Mouse (Mus musculus) T-helper 17 cell (primary cell): ENCODE data around the gene Sp2.

Experiments
- in situ Hi-C, 2 experiments: fragments of 300-600 bp; cut with MboI, MseI; formaldehyde crosslinking; loops; 1 replicate in 1 of 2; 2 replicates in 1 of 2; pipeline ENCODE4 v1.15.1; 2025; ENCODE audit warnings: high pct_unique_total_duplicates in 2 of 2

Gene Sp2

DNA sequence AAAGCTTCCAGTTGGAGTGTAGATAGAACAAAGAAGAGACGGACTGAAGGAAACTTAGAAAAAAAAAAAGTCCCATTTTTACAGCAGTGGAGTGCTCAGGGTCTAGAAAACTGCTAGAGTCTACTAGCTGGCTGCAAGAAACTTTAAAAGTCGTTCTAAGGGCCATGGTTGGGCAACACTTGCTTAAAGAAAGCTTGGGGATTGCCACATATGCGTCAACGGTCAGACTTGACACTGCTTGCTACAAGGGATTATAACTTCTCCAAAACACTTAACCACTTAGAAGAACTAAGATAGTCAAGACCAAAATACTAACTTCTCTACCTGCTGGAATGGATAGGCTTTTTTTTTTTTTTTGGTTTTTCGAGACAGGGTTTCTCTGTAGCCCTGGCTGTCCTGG lies 7.9 kb downstream of the Sp2 start:
- in situ Hi-C loops = no loop called here

DNA sequence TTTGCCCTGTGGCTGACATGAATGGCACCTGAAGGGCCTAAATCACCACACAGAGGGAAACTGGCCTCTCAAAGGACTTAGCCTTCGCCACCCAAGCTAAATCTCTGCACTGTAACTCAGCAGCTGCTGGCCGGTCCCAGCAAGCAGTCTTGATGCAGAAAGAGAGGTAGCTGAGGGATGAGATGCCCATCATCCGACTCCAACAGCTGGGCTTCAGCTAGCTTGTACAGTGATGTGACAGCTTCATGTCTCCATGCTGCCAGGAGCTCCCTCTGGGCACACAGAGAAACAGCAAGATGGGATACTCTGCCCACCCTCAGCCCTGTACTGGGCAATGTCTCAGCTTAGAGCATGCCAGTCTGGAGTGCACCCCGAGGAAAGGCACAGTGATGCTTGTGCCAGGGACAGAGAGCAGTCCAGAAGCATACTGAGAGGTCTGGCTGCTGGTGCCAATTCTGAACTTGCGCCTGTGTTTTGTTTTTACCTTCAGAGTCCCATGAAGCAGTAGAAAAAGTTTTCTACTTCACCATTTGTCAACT lies 9.3 kb downstream of the Sp2 start:
- in situ Hi-C loops = no loop called here

DNA sequence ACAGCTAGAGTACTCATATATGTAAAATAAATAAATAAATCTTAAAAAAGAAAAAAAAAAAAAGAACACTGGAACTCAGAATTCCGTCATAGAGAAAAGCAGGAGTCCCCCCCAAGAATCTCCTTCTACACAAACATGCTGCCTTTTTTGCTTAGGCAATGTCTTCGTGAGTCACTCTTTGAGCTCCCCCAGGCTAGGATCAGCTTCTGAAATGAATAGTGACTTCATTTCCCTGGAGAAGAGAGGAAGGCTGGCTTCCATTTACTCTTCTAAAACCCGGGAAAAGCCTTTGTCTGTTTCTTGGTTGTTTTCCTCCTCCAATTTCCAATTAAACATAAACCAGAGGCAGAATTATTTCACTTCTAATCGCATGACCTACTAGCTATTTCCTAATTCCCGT lies 9.9 kb downstream of the Sp2 start:
- in situ Hi-C loops = no loop called here

DNA sequence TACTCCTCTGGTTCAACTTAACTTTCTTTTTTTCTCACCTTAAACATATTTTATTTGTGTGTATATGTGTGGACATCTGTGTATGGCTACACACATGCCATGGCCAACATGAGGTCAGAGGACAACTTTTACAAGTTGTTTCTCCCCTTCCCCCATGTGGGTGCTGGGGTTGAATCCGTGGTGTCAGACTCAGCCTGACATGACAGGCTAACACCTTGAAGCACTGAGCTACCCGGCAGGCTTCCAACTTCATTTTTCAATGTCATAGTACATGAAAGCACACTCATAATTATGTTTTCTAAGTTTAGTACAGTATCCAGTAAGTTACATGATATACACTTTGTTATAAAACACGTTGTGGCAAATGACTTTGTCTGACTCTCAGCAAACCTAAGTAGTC lies 12.4 kb downstream of the Sp2 start:
- in situ Hi-C loops = no loop called here

- in situ Hi-C loops = no loop called here
Measured at GRCm38 (mm10) chr11:96969746-96970145, 13.0 kb downstream of the Sp2 start.

- in situ Hi-C loops = no loop called here
Measured at GRCm38 (mm10) chr11:96969280-96969722, 13.5 kb downstream of the Sp2 start.

DNA sequence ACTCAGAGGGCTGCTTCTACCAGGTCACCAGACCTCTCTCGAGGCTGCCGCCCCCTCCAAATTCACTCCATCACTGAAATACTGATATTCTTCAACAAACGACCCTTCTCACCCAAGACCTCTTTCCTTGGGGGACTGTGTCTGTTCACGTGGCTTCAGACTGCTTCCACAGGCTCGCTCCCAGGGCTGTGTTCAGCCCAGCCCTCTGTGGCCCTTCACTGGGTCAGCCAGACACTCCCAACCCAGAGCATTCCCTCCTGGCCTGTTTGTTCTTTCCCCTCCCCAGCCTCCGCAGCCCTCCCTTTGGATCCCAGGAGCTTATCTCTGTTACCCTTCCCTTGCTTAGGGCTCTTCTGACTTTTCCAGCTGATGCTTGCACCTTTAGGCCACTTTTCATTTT lies 14.3 kb downstream of the Sp2 start:
- in situ Hi-C loops = no loop called here

- in situ Hi-C loops = no loop called here
Measured at GRCm38 (mm10) chr11:96967544-96968269, 15.1 kb downstream of the Sp2 start.

GRCm38 (mm10) chr11:96966914-96967543 lies 15.7 kb downstream of the Sp2 start:
- in situ Hi-C loops = no loop called here

- in situ Hi-C loops = no loop called here
Measured at GRCm38 (mm10) chr11:96966172-96966571, 16.6 kb downstream of the Sp2 start.

DNA sequence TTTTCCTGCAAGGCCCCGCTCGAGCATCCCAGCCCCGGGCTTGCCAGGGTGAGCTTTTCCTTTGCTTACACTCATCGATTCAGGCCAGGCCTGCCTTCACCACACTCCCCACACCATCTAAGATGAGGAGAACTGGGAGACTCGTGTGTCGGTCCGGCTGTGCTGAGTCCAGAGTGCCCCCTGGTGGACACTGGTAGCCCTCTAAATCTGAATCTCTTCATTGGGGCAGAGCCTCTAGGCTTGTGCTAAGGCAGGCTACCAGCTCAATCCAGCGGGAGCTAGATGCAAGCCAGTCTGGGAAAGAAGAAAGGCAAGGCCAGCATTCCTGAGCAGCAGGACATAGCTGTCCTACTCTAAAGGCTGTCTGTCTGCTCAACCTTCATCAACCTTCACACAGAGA lies 19.2 kb downstream of the Sp2 start:
- in situ Hi-C loops = no loop called here

GRCm38 (mm10) chr11:96957061-96957805 lies 25.5 kb downstream of the Sp2 start:
- in situ Hi-C loops = no loop called here

DNA sequence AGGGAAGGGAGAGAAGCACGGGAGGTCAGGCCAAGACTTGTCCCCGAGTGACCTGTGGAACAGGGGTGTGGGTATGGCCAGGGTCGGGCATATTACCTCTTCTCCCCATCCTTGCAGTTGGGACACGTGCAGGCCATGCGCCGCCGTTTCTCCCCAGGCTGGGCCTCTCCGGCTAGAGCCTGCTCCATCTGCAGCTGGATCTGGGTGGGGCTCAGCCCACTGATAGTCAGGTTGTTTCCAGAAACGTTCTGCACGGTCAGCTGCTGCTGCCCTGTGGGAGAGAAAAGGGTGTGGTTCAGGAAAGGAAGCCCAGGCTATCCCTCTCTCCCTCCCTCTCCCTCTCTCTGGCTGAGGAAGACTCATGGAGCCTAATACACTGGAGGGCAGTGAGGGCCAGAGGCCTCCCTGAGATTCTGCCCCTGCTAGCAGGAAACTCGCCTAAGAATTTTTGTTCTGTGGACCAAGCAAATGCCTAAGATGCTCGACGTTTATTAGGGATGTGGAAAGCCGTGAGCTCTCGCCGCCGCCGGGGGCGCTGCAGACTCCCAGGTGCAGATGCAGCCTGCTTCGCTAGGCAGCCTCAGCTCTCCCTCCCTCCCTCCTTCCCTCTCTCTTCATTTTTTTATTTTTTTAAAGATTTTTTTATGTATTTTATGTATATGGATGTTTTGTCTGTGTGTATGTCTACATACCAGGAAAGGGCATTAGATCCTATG lies 26.6 kb downstream of the Sp2 start:
- in situ Hi-C loops = no loop called here

GRCm38 (mm10) chr11:96955094-96955493 lies 27.7 kb downstream of the Sp2 start:
- in situ Hi-C loops = no loop called here

GRCm38 (mm10) chr11:96952896-96953295 lies 29.9 kb downstream of the Sp2 start:
- in situ Hi-C loops = loop anchor here in 1 of 2 experiments (5.0 kb wide), 1 partner anchor 86 kb away; no protein-coding TSS in a partner anchor

- in situ Hi-C loops = loop anchor here in 1 of 2 experiments (5.0 kb wide), 1 partner anchor 85 kb away; no protein-coding TSS in a partner anchor
Measured at GRCm38 (mm10) chr11:96952426-96952825, 30.3 kb downstream of the Sp2 start.

GRCm38 (mm10) chr11:96950767-96951166 lies 32.0 kb downstream of the Sp2 start:
- in situ Hi-C loops = loop anchor here in 1 of 2 experiments (5.0 kb wide), 1 partner anchor 83 kb away; no protein-coding TSS in a partner anchor

DNA sequence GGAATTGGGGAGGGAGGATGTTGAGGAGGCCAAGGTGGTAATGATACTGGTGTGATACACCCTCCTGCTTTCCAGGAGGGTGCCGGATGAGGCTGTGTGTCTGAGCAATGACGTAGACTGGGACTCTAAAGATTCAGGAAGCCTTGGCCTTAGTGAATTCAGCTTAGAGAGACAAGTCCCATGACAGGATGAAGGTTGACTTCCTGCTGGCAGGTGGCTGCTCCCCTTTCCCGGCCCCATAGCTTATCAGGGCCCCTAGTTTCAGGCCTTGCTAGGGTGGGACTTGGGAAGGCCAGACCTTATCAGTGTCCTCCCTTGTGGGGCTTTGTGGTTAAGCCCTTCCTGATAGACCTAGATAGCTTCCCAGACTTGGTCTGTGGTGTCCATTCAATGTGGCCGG lies 34.9 kb downstream of the Sp2 start:
- in situ Hi-C loops = no loop called here

GRCm38 (mm10) chr11:96946498-96946897 lies 36.3 kb downstream of the Sp2 start:
- in situ Hi-C loops = no loop called here

DNA sequence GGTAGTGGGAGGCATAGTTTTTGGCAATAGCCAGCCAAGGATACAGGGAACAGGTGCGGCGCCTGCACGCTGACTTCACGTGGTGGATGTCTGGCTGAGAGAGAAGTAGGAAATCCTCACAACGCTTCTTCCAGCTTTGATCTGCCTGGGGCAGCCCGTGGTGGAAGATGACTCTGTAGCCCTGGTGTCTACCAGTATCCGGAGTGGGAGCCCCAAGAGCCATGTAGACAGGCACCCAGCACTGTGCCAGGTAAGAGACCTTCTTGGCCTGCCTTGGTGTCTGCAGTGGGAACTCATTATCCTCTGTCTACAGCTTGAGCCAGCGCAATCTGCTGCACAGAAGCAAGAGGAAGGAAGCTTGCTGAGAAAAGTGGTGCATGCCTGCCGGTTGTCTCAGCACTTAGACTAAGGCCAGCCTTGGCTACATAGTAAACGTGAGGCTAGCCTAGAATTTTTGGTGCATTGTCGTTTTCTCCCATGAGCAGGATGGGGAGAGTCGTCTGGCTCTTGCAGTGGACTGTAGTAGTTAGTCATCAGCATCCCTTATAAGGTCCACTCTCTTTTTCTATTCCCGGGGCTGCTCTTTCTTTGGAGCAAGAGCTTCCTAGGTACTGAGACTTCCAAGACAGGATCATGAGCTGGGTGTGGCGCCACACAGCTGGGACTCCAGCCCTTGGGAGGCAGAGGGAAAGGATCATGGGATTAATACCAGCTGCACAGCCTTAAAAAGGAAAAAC lies 37.7 kb downstream of the Sp2 start:
- in situ Hi-C loops = no loop called here
